Mouse (Mus musculus) left cerebral cortex, adult 2 months (tissue): ENCODE results near the gene Gnmt. TPM values are rescaled to one million over a fixed set of nuclear protein-coding genes. Genes with fewer than 3 reads are reported as not detected.

ENCODE experiments used
- DNase-seq, 2 experiments: peaks; one replicate each; pipeline ENCODE4 v3.0.0; 2021 to 2022; ENCODE audit warnings: low spot score in 2 of 2, mixed read lengths in 1 of 2; ENCODE audit errors: extremely low spot score in 1 of 2
- H3K27ac ChIP-seq: fragments of 200-600 bp; 2 replicates; pipeline ENCODE4 v1.8.1; 2022
- H3K4me3 ChIP-seq: fragments of 200-600 bp; 2 replicates; pipeline ENCODE4 v1.8.1; 2022
- CTCF ChIP-seq: fragments of 200-600 bp; IDR thresholded peaks from 2 replicates; pipeline ENCODE4 v1.8.1; 2022; ENCODE audit warnings: antibody characterized with exemption, mild to moderate bottlenecking, moderate library complexity
- intact Hi-C: fragments of 180-260 bp; cut with DNase I; formaldehyde crosslinking; loops from one replicate; pipeline ENCODE4 v1.15.1; 2025
- total RNA-seq, 2 experiments: library from RNA; stranded (reverse); gene quantifications; 2 replicates each; pipeline ENCODE4 v1.2.3; 2021

Gene Gnmt
- total RNA-seq, 2 experiments from 2014 or later, result 0.70 to 2.1 TPM

DNA sequence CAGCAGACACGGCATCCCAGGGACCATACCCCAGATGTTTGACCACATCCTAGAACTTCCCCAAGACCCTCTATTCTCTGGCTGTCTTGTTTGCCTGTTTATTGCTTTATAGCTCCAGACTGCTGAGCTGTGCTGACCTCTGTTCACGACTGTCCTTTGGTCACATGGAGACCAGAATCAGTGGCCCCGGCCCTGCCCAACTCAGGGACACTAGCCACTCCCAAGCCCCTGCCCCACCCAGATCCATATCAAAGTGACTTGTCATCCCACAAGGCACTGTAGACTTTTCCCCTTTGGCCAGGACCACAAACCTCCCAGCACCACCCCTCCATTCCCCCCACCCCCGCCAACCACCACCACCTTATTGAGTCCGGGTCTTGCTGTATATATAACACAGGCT, 29.7 kb downstream of the Gnmt start:
- intact Hi-C loops, result no loop called here
- no peak for DNase-seq
- Histone ChIP-seq H3K27ac (no peak overlapping the region), H3K4me3 (no peak overlapping the region)
- TF ChIP-seq CTCF, result no peak

DNA sequence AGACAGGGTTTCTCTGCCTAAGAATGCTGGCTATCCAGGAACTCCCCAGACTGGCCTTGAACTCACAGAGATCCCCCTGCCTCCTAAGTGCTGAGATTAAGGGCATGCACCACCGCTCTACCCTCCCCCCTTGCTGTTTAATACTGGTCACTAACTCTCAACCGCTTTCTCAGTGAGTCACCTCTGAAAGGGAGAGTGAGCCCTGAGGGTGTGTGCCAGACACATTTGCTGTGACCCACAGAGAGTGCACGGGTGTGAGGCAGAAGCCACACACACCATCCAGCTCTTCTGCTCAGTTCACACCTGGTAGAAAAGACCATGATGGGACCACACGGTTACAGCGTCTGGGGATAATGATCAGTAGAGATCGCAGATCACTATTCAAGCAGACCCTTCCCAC, 30.5 kb downstream of the Gnmt start:
- TF ChIP-seq CTCF, result no peak
- DNase-seq, result no peak
- intact Hi-C loops, result no loop called here
- Histone ChIP-seq H3K4me3 (no peak overlapping the region), H3K27ac (no peak overlapping the region)

- intact Hi-C loops, result no loop called here
- no peak overlapping the region for H3K4me3 ChIP-seq
- no peak overlapping the region for H3K27ac ChIP-seq
- TF ChIP-seq CTCF, result no peak
- DNase-seq, result no peak
These were observed 34.4 kb downstream of the Gnmt start for GRCm38 (mm10) chr17:46694517-46695063.

DNA sequence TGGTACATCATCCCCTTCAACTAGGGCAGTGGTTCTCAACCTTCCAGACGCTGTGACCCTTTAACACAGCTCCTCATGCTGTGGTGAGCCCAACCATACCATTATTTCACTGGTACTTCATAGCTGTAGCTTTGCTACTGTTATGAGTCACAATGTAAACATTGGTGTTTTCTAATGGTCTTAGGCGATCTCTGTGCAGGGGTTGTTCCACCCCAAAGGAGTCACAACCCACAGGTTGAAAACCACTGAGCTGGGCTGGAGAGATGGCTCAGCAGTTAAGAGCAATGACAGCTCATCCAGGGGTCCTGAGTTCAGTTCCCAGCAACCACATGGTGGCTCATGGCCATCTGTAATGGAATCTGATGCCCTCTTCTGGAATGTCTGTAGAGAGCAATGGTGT, 37.6 kb downstream of the Gnmt start:
- Histone ChIP-seq H3K27ac (no peak overlapping the region), H3K4me3 (no peak overlapping the region)
- no peak for TF ChIP-seq CTCF
- intact Hi-C loops, result no loop called here
- DNase-seq, result no peak

- intact Hi-C loops, result no loop called here
- Histone ChIP-seq H3K27ac (no peak overlapping the region), H3K4me3 (no peak overlapping the region)
- DNase-seq, result no peak
- TF ChIP-seq CTCF, result no peak
These were observed 38.3 kb downstream of the Gnmt start for GRCm38 (mm10) chr17:46690665-46691064.

DNA sequence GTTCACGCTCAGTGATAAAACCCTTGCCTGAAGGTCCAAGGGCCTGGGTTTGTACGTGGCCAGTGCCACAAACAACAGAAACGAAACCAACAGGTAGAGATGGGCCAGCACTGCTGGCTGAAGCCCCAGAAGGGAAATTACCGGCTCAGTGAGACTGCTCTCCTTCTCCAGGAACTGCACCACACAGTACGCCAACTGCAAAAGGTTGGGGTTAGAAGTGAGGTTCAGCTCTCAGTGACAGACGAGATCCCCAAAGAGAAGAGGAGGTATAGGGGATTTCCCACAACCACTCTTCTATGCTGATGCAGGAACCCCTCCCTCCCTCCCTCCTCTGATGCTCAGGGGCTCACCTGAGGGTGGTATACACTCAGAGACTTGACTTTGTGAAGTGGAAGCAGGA, 43.1 kb downstream of the Gnmt start:
- H3K27ac ChIP-seq, result no peak overlapping the region
- H3K4me3 ChIP-seq, result no peak overlapping the region
- no peak for TF ChIP-seq CTCF
- DNase-seq, result no peak
- intact Hi-C loops, result no loop called here

DNA sequence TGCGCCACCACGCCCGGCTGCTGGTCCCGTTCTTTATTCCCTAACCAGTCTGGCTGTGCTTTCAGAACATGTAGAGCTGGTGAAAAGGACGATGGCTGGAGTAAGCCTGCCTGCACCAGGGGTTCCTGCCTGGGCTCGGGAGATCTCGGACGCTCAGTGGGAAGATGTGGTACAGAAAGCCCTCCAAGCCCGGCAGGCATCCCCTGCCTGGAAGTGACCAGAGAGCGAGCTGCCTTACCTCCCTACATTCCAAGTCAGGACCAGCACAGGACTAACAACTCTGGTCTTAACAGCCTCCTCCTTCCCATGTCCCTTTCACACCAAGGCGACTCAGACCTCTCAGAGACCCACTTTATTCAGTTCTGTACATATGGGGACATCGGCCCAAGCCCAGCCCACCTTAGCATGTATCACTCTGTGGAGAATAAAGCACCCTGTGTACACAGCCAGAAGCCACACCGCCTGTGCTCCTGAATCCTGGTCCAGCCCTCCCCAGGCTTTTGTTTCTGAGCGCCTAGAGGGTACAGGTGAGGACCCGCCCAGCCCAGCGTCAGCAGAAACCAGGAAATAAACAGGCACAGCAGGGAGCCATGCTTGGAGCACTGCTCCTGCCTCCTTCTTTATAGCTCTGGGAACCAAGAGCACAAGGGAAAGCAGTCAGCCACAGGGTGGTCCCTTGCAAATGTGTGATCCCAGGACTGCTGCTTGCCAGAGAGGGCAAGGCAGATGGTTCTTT, 46.1 kb downstream of the Gnmt start:
- no peak for TF ChIP-seq CTCF
- DNase-seq, result no peak
- intact Hi-C loops, result no loop called here
- no peak overlapping the region for H3K27ac ChIP-seq
- no peak overlapping the region for H3K4me3 ChIP-seq

DNA sequence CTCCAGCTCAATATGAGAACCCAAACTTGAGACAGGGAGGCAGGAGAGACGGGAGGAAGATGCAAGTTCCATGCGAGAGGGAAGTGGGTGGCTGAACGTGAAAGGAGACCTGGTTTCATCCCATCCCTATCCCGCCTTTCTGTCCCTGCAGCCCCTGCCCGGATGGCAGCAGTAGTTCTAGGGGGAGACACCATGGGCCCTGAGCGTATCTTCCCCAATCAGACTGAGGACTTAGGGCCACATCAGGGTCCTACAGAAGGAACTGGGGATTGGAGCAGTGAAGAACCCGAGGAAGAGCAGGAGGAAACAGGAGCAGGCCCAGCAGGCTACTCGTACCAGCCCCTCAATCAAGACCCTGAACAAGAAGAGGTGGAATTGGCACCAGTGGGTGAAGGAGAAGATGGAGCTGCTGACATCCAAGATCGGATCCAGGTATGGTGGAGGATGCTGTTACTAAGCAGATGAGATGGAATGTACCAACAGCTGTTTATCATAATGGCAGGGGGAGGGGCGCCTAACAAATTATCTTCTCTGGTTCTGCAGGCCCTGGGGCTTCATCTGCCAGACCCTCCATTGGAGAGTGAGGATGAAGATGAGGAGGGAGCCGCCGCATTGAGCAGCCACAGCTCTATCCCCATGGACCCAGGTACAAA, 47.4 kb downstream of the Gnmt start:
- intact Hi-C loops, result loop anchor here (2.0 kb wide), 1 partner anchor 23 kb away; the partner anchor contains the start of gene Ppp2r5d
- Histone ChIP-seq H3K27ac (peak overlapping the region; percentile 69), H3K4me3 (peak overlapping the region; percentile 96)
- no peak for TF ChIP-seq CTCF
- no peak for DNase-seq

DNA sequence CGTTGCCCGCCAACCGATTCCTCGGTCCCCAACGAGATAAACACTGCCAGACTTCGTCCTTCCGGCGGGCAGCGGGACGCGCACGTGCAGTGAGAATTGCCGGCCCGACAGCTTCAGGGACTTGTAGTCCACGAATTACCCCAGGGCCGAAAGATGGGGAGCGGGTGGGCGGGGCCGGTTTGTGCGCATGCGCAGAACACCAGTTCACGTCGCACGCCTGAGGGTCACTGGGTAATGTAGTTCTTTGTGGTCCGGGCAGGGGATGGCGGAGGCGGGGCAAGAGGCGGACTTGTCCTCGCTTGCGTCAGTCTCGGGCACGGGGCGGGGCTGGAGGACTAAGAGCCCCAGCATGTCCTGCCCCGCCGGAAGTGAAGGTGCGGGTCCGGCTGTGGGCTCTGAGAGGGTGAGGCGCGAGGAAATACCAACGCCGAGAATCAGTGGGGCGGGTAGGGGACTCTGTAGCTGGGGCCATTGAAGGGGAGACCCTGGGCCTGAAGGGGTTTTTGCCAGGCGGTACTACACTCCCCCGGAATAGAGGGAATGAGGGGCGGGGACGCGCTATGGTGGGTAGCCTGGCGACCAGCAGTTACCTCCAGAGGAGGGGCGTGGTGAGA, 48.1 kb downstream of the Gnmt start, which contains the start of gene Klhdc3:
Gene Klhdc3 (minus strand): TSS at position 155 of the 614 bp plus-strand sequence.
- Histone ChIP-seq H3K27ac (peak within 1 kb of the TSS; percentile 86), H3K4me3 (peak within 1 kb of the TSS; percentile 96)
- peak; percentile 96 to 97 for DNase-seq
- TF ChIP-seq CTCF, result no peak
- intact Hi-C loops, result loop anchor here (1.0 to 2.0 kb wide), 2 partner anchors 24 to 30 kb away; partner anchors contain the start of genes Pex6 and Ppp2r5d

DNA sequence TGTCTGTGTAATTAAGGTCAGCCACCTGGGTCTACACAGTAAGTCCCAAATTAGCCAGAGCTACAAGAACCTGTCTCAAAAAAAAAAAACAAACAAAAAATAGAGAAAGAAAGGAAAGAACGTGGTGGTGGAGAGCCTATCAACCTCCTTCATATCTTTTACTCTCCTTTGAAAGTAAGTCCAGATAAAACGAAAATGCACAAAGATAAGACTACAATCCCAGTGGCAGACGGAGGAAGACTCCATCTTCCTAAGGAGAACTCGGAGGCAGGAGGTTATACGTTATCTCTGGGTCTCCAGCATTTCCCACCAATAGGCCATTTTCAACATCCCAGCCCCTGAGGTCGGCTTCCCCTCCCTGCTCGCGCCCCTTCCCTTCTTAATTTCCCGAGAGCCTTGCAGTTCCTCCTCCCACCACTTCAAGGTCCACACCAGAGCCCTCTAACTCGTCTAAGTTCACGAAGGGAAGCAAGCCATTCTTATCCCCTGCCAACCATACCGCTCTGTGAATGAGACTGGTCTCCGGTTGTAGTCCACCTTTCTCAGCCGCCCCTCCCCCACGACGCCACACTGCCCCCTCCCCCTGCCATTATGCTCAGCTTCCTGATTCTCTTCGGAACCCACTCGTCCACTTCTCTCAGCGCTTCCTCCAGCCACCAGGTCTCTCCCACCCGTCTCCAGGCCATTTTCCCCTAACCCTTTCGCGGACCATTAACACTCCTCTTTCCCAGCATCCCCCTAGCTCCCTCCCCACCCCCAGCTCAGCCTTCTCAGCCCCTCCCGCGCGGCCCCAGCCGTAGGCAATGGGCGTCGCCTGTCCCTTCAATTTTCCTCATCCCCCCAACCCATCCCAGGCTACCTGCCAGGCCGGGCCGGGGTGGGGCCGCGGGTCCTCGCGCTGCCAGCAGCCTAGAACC, 48.9 kb downstream of the Gnmt start:
- no peak for DNase-seq
- Histone ChIP-seq H3K4me3 (peak overlapping the region; percentile 96), H3K27ac (peak overlapping the region; percentile 86)
- intact Hi-C loops, result loop anchor here (1.0 to 2.0 kb wide), 2 partner anchors 25 to 31 kb away; partner anchors contain the start of genes Pex6 and Ppp2r5d
- peak; percentile 48 for TF ChIP-seq CTCF

GRCm38 (mm10) chr17:46678911-46679310, 50.1 kb downstream of the Gnmt start:
- no peak for DNase-seq
- Histone ChIP-seq H3K4me3 (peak overlapping the region; percentile 96; the same call in 1 of the 2 replicates), H3K27ac (no peak overlapping the region)
- no peak for TF ChIP-seq CTCF
- intact Hi-C loops, result no loop called here
